Mouse (Mus musculus) lung, postnatal 14 days (tissue): ENCODE data around the gene Aktip.

ENCODE experiments used
- DNase-seq: peaks from one replicate; pipeline ENCODE4 v3.0.0; 2021

The Aktip gene

DNA sequence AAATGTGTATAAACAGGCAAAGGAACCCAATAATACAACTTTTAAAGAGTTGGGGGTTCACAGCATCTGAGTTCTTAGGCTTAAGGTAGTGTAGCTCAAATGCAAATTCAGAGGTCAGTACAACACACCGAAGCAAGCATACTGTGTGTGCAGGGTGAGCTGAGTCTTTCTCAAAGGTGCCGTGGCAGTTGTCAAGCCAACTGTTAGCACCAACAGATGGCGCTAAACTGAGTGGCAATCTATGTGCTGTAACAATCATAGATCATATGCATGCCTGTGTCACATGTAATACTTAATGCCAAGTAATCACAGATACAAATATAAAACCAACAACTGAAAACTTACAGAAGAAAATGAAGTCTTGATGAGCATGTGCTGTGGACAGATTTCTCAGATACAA is 81.6 kb downstream of the Aktip start:
- DNase-seq, result no peak

DNA sequence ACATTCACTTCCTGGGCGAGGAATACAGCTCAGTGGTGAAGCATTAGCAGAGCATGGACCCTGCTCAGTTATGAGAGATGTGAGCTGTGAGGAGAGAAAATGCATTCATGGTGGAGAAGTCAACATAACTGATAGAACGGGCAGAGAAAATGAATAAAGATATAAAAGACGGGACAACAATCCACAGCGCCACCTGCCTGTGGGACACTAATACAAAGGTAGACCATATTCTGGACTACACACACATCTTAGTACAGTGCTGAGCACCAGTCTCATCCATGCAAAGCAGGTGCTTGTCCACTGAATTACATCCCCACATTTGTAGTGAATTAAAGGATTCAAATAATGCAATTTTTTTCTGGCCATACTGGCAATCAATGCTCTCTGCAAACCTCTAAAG is 82.2 kb downstream of the Aktip start:
- no peak for DNase-seq

DNA sequence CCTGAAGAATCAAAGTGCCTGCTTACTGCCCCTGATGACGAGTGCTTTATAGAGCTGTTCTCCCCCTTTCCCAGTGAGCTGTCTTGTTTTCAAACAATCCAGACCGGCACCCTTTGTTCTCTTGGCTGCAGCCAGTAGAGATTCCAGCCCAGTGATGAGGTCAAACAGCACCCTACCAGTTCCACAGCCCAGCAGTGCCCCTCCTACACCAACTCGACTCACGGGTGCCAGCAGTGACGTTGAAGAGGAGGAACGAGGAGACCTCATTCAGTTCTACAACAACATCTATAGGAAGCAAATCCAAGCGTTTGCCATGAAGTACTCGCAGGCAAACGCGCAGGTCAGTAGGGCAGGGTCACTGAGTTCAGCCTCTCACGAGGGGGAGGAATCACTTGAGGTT is 84.9 kb downstream of the Aktip start:
- no peak for DNase-seq

DNA sequence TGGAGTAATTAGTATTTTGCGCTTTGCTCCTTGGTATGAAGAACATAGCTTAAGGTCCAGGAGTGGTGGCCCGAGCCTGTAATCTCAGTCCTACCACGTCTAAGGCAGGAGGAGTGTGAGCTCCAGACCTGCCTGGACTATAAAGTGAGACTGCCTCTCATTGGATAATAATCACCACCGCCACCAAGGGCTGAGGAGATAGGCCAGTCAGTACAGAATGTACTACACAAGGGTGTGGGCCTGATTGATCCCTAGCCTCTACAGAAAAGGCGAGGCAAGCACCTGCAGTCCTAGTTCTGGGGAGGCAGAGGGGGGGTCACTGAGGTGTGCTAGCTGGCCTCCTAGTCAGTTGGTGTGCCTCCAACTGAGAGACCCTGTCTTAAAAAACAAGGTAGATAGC is 85.3 kb downstream of the Aktip start:
- DNase-seq, result no peak

DNA sequence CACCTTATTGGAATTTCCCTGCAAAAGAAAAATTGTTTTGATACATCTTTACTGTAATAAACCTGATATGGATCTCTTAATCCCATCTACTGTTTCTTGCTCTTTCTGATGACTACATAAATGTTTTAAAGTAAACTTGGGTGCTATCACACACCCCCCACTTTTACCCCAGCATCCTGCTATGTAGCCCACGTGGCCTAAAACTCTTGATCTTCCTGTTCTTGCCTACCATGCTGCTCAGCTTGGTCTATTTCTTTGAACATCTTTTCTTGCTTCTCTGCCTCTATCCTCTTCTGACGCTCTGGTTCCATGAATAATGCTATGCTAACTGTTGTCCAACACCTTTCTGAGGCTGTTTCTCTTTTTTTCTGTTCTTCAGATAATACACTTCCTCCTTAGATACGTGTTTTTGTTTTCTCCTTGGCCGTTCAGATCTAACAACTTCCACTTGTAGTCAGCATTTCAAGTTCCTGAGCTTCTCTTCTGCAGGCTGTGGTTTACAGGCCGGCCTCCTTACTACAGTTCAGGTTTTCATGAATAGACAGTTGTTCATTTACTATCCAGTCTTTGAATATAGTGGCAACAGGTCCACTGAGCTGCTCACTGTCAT is 87.8 kb downstream of the Aktip start:
- DNase-seq, result no peak

DNA sequence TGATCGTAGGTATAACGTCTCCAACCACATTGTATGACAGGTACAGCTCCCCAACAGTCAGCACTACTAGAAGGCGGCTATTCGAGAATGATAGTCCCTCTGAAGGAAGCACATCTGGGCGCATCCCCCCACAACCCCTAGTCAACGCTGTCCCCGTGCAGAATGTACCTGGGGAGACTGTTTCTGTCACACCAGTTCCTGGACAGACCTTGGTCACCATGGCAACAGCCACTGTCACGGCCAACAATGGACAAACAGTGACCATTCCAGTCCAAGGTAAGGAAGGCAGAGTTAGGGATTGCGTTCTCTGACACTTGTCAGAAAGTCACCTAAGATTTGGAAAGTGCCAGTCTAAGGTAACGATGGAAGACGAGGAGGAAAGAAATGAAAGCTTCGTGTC is 93.5 kb downstream of the Aktip start:
- DNase-seq, result no peak

DNA sequence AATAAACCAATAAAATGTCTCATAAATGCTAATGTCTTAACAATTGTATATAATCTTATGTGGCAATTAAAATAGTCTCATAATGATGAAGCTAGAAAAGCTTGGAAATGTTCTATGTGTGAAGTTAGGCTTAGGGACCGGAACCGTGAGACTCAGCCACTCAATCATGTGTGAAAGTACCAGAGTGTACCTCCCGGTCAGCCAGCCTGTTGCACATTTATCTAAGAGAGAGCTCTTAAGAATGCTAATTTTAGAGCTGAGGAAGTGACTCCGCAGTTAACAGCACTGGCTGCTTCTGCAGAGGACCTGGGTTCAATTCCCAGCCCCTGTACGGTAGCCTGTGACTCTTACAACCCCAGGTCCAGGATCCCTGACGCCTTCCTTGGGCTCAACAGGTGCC is 101.7 kb downstream of the Aktip start:
- DNase-seq, result no peak

DNA sequence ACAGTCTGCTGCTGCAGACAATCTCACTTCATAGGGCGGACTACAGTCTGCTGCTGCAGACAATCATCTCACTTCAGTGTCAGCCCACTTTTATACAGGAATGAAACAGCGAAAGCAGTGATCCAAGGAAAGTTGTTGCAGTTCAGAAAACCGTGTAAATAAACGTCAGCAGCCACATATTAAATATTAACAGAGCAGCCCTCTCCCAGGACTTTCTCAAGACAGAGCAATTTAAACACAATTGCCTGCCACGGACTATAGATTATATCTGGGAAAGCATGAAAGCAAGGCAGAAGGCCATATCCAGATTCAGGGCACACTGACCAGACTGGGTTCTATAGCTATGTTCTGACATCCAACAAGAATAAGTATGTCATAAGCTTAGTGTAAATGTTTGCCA is 105.6 kb downstream of the Aktip start:
- DNase-seq, result no peak

DNA sequence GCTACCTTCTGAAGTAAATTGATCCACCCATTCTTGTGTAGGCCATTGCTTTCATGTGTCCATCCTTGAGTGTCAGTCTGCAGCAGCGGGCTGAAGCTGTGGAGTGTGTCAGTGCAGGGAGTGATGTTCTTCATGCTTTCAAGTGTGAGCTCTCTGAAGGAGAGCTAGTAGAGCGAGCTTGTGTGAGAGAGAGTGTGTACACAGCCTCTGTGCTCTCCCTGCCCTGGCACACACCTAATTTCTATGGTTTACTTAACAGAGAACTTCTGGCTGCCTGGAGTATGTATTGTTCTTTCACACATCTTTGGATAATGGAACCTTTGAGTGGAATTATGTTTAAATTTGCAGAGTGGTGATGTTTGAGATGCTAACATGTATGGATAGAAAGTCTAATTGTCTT is 110.2 kb downstream of the Aktip start:
- DNase-seq, result no peak

DNA sequence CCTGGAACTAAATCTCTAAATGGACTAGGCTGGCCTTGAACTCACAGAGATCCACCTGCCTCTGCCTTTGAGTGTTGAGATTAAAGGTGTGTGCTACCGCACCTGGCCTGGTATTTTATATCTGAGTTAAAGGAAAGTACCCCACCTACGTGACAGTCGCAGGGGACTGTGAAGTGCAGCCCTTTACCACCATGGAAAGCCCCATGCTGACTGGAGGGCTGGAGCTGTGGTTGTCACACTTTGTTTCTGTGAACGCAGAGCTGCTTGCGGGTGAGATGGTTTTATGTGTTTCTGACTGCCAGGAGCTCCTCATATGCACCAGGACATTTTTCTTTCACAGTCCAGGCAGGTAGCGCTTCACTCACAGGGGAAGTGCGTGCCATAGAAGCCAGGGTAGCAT is 111.3 kb downstream of the Aktip start:
- DNase-seq, result no peak

DNA sequence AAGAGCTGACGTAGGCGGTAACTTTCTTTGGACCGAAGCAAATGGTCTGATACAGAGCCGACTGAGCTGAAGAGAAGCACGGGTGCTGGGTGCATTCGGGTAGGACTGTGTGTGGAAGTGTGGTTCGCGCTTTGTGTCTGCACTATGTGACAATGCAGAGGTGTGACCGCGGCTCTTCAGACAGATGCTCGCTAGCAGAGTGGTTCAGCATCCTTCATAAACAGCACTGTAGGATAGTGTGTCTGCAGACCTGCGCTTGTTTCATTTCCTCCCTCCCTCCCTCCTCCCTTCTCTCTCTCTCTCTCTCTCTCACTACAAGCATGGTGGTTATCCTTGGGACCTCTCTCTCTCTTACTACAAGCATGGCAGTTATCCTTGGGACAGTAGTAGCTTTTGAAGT is 117.3 kb downstream of the Aktip start:
- DNase-seq, result no peak

DNA sequence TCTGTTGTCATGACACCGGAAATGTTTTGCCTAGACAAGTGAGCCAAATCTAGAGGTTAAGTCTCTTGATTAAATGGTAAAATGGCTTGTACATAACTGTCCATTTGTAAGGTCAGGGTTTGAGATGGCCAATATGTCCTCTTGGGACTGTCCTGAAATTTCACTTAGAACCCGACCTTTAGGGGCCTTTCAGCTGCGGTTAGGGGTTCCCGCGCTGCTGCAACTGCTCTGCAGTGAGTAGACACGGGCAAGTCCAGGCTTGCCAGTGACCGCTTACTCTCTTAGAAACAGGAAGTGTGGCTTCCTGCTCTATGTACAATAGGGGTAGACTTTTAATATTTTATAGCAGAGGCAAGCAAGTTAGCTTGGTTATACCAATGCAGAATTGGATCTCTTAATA is 117.9 kb downstream of the Aktip start:
- no peak for DNase-seq

DNA sequence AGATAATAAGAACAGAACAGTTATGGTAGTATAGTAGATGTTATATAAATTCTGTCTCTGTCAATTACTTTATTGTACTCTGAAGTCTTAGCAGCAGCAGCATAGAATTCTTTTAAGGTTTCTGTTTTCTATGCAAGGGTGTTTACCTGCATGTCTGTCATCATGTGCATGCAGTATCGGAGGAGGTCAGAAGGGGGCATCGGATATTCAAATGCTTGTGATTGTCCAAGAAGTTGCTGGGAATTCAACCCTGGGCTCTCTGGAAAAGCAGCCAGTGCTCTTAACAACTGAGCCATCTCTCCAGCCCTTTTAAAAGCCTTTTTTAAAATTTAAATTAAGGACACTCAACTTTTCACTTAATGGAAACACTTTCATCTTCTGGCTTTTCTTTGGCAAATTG is 120.1 kb downstream of the Aktip start:
- DNase-seq, result no peak

DNA sequence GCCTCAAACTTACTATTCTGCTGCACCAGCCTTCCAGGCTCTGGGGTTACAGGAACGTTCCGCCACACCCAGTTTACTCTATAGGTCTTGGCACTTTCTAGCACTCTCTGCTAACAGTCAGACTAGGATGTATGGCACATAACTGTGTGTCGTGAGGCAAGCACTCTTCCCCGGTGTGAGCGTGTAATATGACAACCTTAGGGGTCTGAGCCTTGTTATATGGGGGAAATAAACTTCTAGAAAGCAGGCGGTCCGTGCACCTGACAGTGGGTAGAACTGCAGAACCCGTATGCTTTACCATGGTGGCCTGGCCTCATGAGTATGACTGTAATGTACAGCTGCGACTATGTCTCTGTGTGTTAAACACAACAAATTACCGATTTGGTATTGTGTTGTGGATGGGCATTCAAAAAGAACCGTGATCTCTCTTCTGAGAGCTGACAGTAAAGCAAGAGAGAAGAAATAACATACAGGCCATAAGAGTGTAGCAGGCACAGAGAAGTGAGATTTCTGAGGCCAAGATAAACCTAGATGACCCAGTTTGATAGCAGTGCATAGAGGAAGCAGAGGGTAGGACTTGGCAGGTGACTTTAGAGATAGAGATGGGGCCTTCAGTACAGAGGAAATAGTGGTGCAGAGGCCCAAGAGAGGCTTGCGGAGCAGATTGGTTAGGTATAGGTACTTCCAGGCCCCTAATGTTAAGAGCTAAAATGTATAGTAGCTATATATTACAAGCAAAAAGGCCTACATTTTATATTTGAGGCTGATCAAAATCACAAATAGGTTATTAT is 122.5 kb downstream of the Aktip start:
- no peak for DNase-seq

DNA sequence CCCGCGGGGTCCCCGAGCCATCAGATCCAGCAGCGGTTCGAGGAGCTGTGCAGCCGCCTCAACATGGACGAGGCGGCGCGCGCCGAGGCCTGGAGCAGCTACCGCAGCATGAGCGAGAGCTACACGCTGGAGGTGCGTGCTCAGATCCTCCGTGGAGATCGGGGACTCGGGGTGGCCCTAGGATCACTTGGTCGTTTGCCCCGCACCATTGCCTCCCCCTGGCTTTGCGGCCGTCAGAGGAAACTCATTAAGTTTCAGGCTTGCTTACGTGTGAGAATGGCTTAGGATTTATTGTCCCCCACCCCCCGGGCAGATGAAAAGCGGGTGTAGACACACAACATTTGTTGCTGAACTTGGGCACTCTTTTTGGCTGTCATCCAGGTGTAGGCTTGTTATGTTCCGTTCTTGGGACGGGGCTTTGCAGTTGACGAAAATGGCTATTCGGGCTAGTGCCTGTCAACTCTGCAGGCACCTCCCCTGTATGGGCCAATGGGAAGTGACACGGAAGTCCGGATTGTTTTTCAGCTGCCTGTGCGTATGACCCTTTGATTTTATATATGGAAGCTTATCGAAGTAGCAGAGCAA is 129.4 kb downstream of the Aktip start:
- peak; percentile 82 for DNase-seq

DNA sequence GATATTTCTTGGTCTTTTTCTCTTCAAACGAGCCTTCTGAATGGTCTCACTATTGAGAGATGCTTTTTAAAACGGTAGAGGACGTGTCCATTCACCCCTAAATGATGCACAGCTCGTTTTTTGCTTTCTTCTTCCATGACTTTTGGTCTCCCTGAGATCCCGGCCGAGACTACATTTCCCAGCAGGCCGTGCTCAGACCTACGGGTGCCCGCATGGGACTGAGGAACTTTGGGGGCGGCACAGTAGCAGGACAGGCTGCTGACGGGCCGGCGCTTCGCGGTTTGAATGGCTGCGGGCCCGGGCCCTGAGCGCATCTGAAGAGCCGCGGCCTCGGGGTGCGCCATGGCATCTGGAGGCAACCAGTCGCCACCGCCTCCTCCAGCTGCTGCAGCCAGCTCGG is 129.9 kb downstream of the Aktip start, which contains the start of gene Rbl2:
TSS of gene Rbl2 (plus strand) at position 224 of the 400 bp plus-strand sequence.
- DNase-seq, result peak; percentile 93

DNA sequence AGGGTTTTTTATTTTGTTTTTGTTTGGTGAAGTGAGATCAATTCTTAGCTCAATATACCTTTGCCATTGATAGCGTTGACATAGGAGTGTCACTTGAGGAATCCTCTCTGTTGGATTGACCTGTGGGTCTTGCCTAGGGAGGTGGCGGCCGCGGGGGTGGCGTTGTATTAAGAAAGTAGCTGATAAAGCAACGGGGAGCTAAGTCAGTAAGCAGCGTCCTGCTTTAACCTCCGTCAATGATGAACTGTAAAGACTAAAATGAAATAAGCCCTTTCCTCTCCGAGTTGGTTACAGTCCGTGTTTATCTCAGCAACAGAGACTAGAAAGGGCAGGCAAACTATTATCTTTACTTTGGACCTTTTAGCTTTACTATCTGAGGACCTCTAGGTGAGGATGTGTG is 130.4 kb downstream of the Aktip start:
- DNase-seq, result no peak

DNA sequence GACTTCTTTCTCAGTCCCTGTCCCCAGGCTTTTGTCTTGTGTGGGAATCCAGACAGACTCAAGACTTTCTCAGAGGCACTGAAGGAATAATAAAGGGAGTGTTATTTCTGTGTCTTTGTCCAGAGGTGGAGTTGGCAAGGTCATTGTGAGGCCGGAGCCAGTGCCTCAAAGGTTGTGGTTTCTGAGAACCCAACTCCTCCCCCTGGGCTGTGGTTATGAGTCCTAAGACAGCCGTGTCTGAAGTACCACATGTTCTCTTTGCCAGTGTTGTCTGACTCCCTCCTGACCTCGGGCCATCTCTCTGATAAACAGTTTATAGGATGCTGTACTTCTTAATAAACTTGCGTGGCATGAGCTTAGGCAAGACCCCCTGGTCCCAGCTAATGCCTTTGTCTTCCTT is 134.6 kb downstream of the Aktip start:
- no peak for DNase-seq
